Mouse (Mus musculus) forebrain, embryonic 16.5 days (tissue): ENCODE results near the gene Gata2. TPM values are rescaled to one million over a fixed set of nuclear protein-coding genes. Genes with fewer than 3 reads are reported as not detected.
A peak's percentile ranks its signal among the peaks of the same experiment; 100 is the strongest.

Experiments used
- ATAC-seq: fragments of 200-750 bp; cut with Nextera tagmentation; 2 replicates; pipeline ENCODE4 v1.8.0; 2017; ENCODE audit warnings: mild to moderate bottlenecking, moderate library complexity
- H3K27ac ChIP-seq: fragments of 300-500 bp; sonication (generic); 2 replicates; pipeline ENCODE4 v1.5.1; 2014; ENCODE audit warnings: low read length, control low read depth
- H3K27me3 ChIP-seq: fragments of 300-500 bp; sonication (generic); replicated peaks from 2 replicates; pipeline ENCODE4 v1.6.1; 2014; ENCODE audit warnings: low read length; ENCODE audit not compliant: control insufficient read depth, insufficient read depth
- H3K36me3 ChIP-seq: fragments of 300-500 bp; sonication (generic); 2 replicates; pipeline ENCODE4 v1.6.1; 2014; ENCODE audit not compliant: control insufficient read depth, insufficient read depth
- H3K4me1 ChIP-seq: fragments of 300-500 bp; sonication (generic); replicated peaks from 2 replicates; pipeline ENCODE4 v1.6.1; 2014; ENCODE audit warnings: low read length; ENCODE audit not compliant: control insufficient read depth, insufficient read depth
- H3K4me2 ChIP-seq: fragments of 300-500 bp; sonication (generic); 2 replicates; pipeline ENCODE4 v1.6.1; 2014; ENCODE audit warnings: mild to moderate bottlenecking, low read length, control low read depth
- H3K4me3 ChIP-seq: fragments of 300-500 bp; sonication (generic); replicated peaks from 2 replicates; pipeline ENCODE4 v1.5.1; 2014; ENCODE audit warnings: mild to moderate bottlenecking, low read length, control low read depth
- H3K9ac ChIP-seq: fragments of 300-500 bp; sonication (generic); replicated peaks from 2 replicates; pipeline ENCODE4 v1.6.1; 2014; ENCODE audit warnings: low read depth, low read length, control low read depth
- H3K9me3 ChIP-seq: fragments of 300-500 bp; sonication (generic); 2 replicates; pipeline ENCODE4 v1.6.1; 2016; ENCODE audit warnings: low read length; ENCODE audit not compliant: control insufficient read depth
- WGBS: fragments of 180-500 bp; shearing (Covaris S2); extraction: QIAGEN DNeasy Blood & Tissue Kit; methylation state at CpG from one replicate; pipeline ENCODE4 v1.1.7; 2014; 5-methylcytosine and 5-hydroxymethylcytosine counted together
- polyA plus RNA-seq: library from polyadenylated mRNA; unstranded; fragments of >200 nt; fragmentation: Nextera tagmentation; extraction: Ambion mirVana; gene quantifications from 2 replicates; pipeline ENCODE4 v1.2.1, GENCODE M21; 2015

Gene Gata2
- polyA plus RNA-seq, 1 experiment from 2014 or later: 1.8 TPM

DNA sequence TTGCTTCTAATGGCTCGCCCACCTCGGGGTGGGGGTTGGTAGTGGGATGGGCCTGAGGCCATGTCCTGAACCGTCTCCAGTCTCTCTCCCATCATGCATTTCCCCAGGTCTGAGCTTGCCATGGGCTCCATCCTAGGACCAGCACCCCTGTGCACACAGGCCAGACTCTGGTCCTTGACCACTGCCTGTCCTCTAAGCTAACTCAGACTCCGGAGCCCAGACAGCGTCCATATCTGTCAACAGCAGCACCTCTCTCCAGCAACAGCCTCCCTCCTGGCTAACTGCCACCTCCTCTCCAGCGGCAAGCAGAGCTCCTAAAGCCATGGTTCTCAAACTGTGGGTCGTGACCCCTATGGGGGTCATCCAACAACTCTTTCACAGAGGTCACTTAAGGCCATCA, 42.8 kb downstream of the Gata2 start:
- Histone ChIP-seq H3K4me2 (no peak overlapping the region), H3K9ac (no peak overlapping the region), H3K9me3 (no peaks in the 10 kb centered on the region), H3K4me3 (no peak overlapping the region), H3K27ac (no peak overlapping the region), H3K4me1 (peaks cover 11% of the 10 kb centered on the region), H3K27me3 (peaks cover 5% of the 10 kb centered on the region; the same call in 1 of the 2 replicates), H3K36me3 (no peaks in the 10 kb centered on the region)
- ATAC-seq: no peak
- 15% methylated on average over 7 of the region's 7 CpGs for WGBS

DNA sequence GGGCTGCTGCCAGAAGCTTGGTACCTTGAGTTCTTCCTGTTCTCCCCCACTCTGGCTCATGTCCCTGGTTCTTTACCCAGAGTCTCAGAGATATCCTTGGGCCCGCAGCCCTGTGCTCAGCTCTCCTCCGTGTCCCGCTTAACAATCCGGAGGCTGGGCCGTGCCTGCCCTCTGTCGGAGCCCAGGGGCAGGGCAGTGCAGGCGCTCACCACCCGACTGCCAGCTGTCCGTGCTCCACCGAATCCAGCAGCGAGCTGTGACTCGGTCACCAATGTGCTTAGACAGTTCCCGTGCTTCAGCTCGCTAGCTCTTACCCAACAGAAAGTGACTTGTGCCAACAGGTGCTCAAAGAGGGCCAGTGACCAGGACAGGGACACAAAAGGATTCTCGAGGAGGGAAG, 48.9 kb downstream of the Gata2 start:
- no peak overlapping the region for H3K4me2 ChIP-seq
- H3K4me3 ChIP-seq: no peak overlapping the region
- H3K9ac ChIP-seq: no peak overlapping the region
- WGBS: 3% methylated on average over 15 of the region's 15 CpGs
- no peaks in the 10 kb centered on the region for H3K36me3 ChIP-seq
- no peaks in the 10 kb centered on the region for H3K27me3 ChIP-seq
- no peaks in the 10 kb centered on the region for H3K9me3 ChIP-seq
- H3K4me1 ChIP-seq: no peaks in the 10 kb centered on the region
- peak; percentile 80 for ATAC-seq
- no peak overlapping the region for H3K27ac ChIP-seq

DNA sequence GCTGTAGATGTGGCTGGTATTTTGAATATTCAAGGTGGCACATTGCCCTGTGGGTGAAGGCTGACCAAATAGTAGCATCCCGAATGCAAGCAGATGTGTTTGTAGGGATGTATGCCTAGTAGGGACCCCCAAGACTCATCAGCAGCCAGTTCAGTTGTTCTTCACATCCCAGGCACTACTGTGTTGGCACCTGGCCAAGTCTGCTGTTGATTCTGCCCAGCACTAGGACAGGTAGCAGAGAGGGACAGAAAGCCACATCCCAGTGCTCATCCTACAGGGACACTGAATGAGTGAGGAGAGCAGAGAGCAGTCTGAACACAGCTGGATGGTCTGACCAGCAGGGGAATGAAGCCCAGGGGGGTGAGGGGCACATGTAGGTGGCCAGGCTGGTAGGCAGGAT, 55.5 kb downstream of the Gata2 start:
- H3K9ac ChIP-seq: no peak overlapping the region
- no peaks in the 10 kb centered on the region for H3K9me3 ChIP-seq
- no peaks in the 10 kb centered on the region for H3K4me1 ChIP-seq
- no peak overlapping the region for H3K4me3 ChIP-seq
- ATAC-seq: no peak
- no peaks in the 10 kb centered on the region for H3K27me3 ChIP-seq
- 87% methylated on average over 1 of the region's 1 CpGs for WGBS
- H3K27ac ChIP-seq: no peak overlapping the region
- no peak overlapping the region for H3K4me2 ChIP-seq
- no peaks in the 10 kb centered on the region for H3K36me3 ChIP-seq

DNA sequence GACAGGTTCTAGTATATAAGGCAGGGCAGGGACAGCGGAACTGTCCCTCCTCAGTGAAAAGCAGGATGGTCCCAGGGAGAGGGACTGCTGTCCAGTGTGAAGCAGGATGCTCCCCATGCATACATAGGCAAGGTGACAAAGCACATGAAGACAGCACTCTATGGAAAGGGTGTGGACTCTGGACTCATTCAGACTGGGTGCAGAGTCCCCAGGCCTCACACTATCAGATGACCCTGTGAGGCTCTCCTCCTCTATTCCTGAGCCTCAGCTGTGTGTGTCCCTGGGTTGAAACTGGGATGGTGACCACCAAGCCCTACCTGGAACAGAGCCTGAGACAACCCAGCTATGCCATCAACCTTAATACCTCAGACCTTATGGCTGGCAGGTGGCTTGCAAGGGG, 57.7 kb downstream of the Gata2 start:
- 71% methylated on average over 1 of the region's 1 CpGs for WGBS
- H3K27ac ChIP-seq: no peak overlapping the region
- H3K4me3 ChIP-seq: no peak overlapping the region
- no peak for ATAC-seq
- no peaks in the 10 kb centered on the region for H3K4me1 ChIP-seq
- H3K4me2 ChIP-seq: no peak overlapping the region
- no peaks in the 10 kb centered on the region for H3K27me3 ChIP-seq
- no peak overlapping the region for H3K9ac ChIP-seq
- no peaks in the 10 kb centered on the region for H3K9me3 ChIP-seq
- no peaks in the 10 kb centered on the region for H3K36me3 ChIP-seq

DNA sequence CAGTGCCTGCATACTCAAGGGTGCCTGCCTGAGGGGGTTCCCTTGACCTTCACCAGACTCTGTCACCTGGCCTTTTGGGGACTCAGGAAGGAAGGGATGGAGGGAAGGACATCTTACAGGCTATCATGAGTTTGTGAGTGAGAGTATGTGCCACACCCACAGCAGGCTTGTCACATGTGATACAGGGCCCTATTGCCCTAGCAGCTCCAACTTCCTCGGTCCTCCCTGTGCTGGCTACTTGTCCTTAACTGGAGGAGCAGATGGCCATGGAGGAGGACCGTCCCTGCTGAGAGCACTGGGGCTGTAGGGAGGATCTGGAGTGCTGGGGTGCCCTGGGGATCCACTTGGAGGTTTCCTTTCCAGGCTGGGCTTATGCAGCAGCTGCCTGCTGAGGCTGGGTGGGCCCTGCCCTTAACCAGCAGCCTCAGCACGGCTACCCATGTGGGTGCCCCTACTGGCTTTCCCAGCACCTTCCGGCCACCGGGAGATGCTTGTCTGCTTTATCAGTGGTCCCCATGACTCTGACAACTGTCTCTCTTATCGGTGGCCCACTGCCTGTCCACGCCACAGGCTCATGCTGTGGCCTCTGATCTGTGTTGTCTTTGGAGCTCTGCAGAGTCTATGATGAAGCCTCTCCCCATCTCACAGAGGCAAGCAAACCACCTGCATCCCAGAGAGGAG, 58.2 kb downstream of the Gata2 start:
- H3K27me3 ChIP-seq: no peaks in the 10 kb centered on the region
- no peaks in the 10 kb centered on the region for H3K9me3 ChIP-seq
- H3K4me2 ChIP-seq: no peak overlapping the region
- H3K27ac ChIP-seq: no peak overlapping the region
- ATAC-seq: no peak
- H3K36me3 ChIP-seq: no peaks in the 10 kb centered on the region
- WGBS: 79% methylated on average over 7 of the region's 7 CpGs
- H3K9ac ChIP-seq: no peak overlapping the region
- no peaks in the 10 kb centered on the region for H3K4me1 ChIP-seq
- H3K4me3 ChIP-seq: no peak overlapping the region

DNA sequence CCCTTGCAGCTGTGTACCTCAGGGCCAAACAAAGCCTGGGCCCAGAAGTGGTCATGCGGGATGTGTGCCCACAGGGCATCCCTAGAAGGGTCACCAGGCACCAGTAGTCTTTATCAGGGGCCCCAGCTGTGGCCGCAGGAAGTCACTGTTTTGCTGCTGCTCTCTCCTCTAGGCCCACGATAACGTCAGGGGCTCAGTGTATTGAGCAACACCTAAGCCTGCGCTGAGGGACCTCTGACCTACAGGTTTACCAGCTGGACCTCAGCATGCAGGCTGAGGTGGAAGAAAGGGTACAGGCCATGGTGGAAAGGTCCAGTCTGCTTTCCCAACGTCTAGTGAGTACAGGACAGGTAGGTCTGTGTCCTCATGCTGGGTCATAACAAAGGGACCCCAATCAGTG, 60.4 kb downstream of the Gata2 start:
- H3K27ac ChIP-seq: no peak overlapping the region
- no peak overlapping the region for H3K4me2 ChIP-seq
- no peaks in the 10 kb centered on the region for H3K27me3 ChIP-seq
- no peaks in the 10 kb centered on the region for H3K9me3 ChIP-seq
- H3K4me1 ChIP-seq: no peaks in the 10 kb centered on the region
- no peak overlapping the region for H3K4me3 ChIP-seq
- no peak for ATAC-seq
- WGBS: 86% methylated on average over 6 of the region's 6 CpGs
- H3K36me3 ChIP-seq: no peaks in the 10 kb centered on the region
- no peak overlapping the region for H3K9ac ChIP-seq

DNA sequence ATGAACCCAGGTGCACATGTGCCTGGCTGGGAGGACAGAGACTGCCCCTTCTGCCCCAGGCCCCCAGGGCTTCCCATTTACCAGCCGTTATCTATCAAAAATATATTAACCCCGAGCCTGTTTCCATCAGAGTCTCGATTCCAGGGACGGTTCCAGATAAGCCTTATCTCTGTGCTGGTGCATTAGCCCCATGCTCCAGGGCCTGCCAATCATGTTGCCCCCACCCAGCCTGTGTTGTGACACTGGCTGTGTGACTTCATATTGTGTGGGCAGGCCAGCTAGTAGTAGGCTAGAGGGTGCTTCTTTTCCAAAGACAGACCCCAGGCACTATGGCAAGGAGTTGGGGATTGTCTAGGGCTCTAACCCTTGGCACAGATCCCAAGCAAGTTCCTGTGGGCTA, 61.7 kb downstream of the Gata2 start:
- no peak for ATAC-seq
- Histone ChIP-seq H3K4me2 (no peak overlapping the region), H3K9me3 (no peaks in the 10 kb centered on the region), H3K4me3 (no peak overlapping the region), H3K27ac (no peak overlapping the region), H3K27me3 (no peaks in the 10 kb centered on the region), H3K9ac (no peak overlapping the region), H3K36me3 (no peaks in the 10 kb centered on the region), H3K4me1 (no peaks in the 10 kb centered on the region)
- 90% methylated on average over 4 of the region's 4 CpGs for WGBS

Other genes starting within 250 kb of the Gata2 start
- gene H1fx, start 212.3 kb upstream of the Gata2 start, polyA plus RNA-seq: 18.4 and 19.8 TPM in 2 replicates
- 343 TPM in 2 replicates for gene Rab7, start 148.6 kb upstream of the Gata2 start, polyA plus RNA-seq
- gene Rpn1, start 109.4 kb upstream of the Gata2 start, polyA plus RNA-seq: 273 and 275 TPM in 2 replicates
- not detected in 2 replicates for gene Dnajb8, start 28.4 kb downstream of the Gata2 start, polyA plus RNA-seq